Mouse (Mus musculus) spleen, adult 2 months (tissue): Measurements from ENCODE around the gene Plekhg3.

ENCODE experiments used
- CTCF ChIP-seq: fragments of 200-500 bp; IDR thresholded peaks from 2 replicates; pipeline ENCODE4 v1.5.1; 2011; ENCODE audit warnings: mild to moderate bottlenecking, inconsistent platforms; ENCODE audit not compliant: insufficient read depth, insufficient read length, insufficient replicate concordance; ENCODE audit errors: extremely low read depth
- POLR2A ChIP-seq: fragments of 200-500 bp; IDR thresholded peaks from 2 replicates; pipeline ENCODE4 v1.6.1; 2011; ENCODE audit warnings: low read depth, low read length, inconsistent platforms

DNA sequence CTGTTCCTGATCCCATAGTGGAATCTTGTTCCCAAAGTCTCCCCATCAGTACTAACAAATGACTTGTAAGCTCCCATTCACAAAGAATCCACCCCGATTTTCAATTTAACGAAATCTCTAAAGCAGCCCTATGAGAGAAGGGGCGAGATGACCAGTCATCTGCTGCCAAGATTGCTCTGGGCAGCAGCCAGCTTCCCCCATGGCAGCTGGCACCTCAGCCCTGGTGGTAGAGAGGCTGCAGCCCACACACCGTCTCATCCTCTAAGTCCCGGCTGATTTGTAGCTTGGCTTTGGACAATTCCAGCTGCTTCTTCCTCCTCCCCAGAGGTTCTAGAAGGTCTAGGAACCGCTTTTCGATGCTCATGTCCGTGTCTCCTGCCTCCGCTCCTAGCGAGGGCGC lies 77.5 kb downstream of the Plekhg3 start:
- TF ChIP-seq CTCF (no peak), POLR2A (no peak)
